Mouse (Mus musculus) liver, embryonic 16.5 days (tissue): Measurements from ENCODE around the gene Pkib. TPM values are rescaled to one million over a fixed set of nuclear protein-coding genes. Genes with fewer than 3 reads are reported as not detected.

Source experiments
- ATAC-seq: fragments of 200-750 bp; cut with Nextera tagmentation; 2 replicates; pipeline ENCODE4 v1.8.0; 2017; ENCODE audit warnings: low read depth, mild to moderate bottlenecking, moderate number of reproducible peaks, moderate library complexity
- H3K27ac ChIP-seq: fragments of 300-500 bp; sonication (generic); 2 replicates; pipeline ENCODE4 v1.5.1; 2014; ENCODE audit warnings: mild to moderate bottlenecking, low read length
- H3K27me3 ChIP-seq: fragments of 300-500 bp; sonication (generic); 2 replicates; pipeline ENCODE4 v1.6.1; 2014; ENCODE audit warnings: low read depth, low read length, mixed read lengths; ENCODE audit not compliant: control insufficient read depth, insufficient read depth
- H3K36me3 ChIP-seq: fragments of 300-500 bp; sonication (generic); 2 replicates; pipeline ENCODE4 v1.6.1; 2014; ENCODE audit warnings: mild to moderate bottlenecking; ENCODE audit not compliant: control insufficient read depth, insufficient read depth
- H3K4me1 ChIP-seq: fragments of 300-500 bp; sonication (generic); 2 replicates; pipeline ENCODE4 v1.6.1; 2014; ENCODE audit warnings: low read depth, low read length, mixed read lengths; ENCODE audit not compliant: control insufficient read depth
- H3K4me2 ChIP-seq: fragments of 300-500 bp; sonication (generic); 2 replicates; pipeline ENCODE4 v1.6.1; 2014; ENCODE audit warnings: low read depth, low read length, mixed read lengths
- H3K4me3 ChIP-seq: fragments of 300-500 bp; sonication (generic); 2 replicates; pipeline ENCODE4 v1.5.1; 2014; ENCODE audit warnings: low read depth, mild to moderate bottlenecking, low read length
- H3K9ac ChIP-seq: fragments of 300-500 bp; sonication (generic); 2 replicates; pipeline ENCODE4 v1.6.1; 2014; ENCODE audit warnings: low read depth, low read length
- H3K9me3 ChIP-seq: fragments of 300-500 bp; sonication (generic); replicated peaks from 2 replicates; pipeline ENCODE4 v1.6.1; 2016; ENCODE audit warnings: low read length; ENCODE audit not compliant: control insufficient read depth
- WGBS: fragments of 180-500 bp; shearing (Covaris S2); extraction: QIAGEN DNeasy Blood & Tissue Kit; methylation state at CpG from one replicate; pipeline ENCODE4 v1.1.7; 2014; ENCODE audit not compliant: insufficient replicate concordance; 5-methylcytosine and 5-hydroxymethylcytosine counted together
- polyA plus RNA-seq: library from polyadenylated mRNA; unstranded; fragments of >200 nt; fragmentation: Nextera tagmentation; extraction: Ambion mirVana; gene quantifications from 2 replicates; pipeline ENCODE4 v1.2.1, GENCODE M21; 2015

Pkib gene
- 0.95 and 1.5 TPM in 2 replicates for polyA plus RNA-seq

DNA sequence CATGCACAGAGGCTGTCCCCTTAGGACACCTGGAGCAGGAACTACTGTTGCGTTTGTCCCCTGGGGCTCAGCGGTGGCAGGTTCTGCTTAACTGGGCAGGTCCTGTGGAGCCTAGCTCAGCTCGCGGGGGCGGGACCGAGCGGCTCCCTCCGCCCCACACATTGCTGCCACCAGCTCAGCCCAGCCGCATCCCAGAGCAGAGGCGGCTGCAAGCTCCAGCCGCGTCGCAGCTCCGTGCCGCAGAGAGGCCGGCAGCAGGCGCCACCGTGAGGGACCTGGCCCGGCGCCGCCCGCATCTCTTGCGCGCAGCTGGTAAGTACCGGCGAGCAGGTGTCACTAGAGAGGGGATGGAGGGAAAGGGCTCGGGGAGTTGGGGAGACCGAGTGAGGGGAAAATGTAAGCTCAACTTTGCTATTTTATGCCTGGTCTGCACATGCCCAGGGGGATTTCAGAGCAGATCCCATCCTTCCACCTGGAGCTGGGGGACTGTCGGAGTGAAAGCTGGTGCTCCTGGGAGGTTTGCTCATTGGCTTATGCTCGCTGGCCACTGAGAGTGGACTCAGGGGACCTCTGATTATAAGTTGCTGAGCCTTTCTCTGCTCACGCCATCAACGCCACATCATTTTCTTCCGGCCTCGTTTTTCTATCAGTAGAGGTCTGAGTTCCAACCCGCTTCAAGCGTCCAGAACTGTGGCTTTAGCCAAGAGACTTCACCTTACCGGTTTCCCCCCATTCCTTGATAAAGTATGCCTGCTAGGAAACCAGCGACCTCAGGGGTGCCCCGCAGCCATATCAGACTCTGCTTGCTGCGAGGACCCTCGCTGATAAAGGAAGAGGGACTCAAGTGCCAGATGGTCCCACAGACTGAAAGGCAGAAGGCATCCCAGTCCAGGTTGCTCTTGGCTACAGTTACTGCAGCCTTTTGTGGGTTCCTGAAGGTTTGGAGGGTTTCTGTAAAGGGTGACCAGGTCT lies at the start of gene Pkib:
Gene Pkib, plus strand, starts transcription at position 86 of the 972 bp plus-strand sequence.
- H3K27me3 ChIP-seq: peaks cover 13% of the 10 kb centered on the region
- 2% methylated on average over 41 of the region's 41 CpGs for WGBS
- H3K4me1 ChIP-seq: peaks cover 2% of the 10 kb centered on the region; the same call in 1 of the 2 replicates
- peak within 1 kb of the TSS; percentile 42 for H3K4me3 ChIP-seq
- peak; percentile 47; the same call in 1 of the 2 replicates for ATAC-seq
- H3K36me3 ChIP-seq: no peaks in the 10 kb centered on the region
- no peak within 1 kb of the TSS for H3K9ac ChIP-seq
- H3K9me3 ChIP-seq: no peaks in the 10 kb centered on the region
- H3K27ac ChIP-seq: no peak within 1 kb of the TSS
- peak within 1 kb of the TSS; percentile 55 for H3K4me2 ChIP-seq

DNA sequence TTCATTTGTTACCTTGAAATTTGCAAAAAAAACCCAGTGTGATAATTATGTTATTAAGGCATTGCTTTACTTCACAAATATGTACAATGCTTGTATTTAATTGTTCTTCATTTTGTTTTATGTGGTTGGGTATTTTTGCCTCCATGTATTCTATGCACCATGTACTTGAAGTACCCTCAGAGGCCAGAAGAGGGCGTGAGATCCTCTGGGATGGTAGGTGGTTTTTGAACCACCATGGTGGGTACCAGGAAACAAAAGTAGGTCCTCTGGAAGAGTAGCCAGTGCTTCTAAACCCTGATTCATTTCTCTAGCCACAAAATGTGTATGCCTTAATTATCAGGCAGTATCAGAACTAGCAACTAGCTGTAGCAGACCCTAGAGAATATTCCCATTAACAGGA lies 47.9 kb upstream of the Pkib start:
- Histone ChIP-seq H3K9me3 (no peaks in the 10 kb centered on the region), H3K27me3 (no peaks in the 10 kb centered on the region), H3K4me1 (no peaks in the 10 kb centered on the region), H3K9ac (no peak overlapping the region), H3K36me3 (no peaks in the 10 kb centered on the region), H3K4me2 (no peak overlapping the region), H3K27ac (no peak overlapping the region), H3K4me3 (no peak overlapping the region)
- 21% methylated on average over 1 of the region's 1 CpGs for WGBS
- no peak for ATAC-seq

DNA sequence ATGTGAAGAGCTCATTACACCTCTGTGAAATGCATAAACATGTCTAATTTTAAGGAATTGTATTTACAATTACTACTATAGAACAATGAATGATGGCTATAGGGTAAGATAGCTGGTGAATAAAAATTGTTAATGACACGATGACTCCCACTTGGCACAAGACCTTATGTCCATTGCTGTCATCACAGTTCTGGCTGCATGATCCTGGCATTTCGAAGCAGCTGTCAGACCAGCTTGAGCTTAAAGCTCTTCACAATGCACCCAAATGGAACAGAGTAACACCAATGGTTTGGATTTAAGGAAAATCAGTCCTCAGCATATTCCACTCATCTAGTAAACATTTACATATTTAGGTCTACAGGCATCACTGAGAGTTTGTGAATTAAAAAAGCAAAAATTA lies 37.5 kb upstream of the Pkib start:
- Histone ChIP-seq H3K4me3 (no peak overlapping the region), H3K36me3 (no peaks in the 10 kb centered on the region), H3K4me1 (no peaks in the 10 kb centered on the region), H3K9ac (no peak overlapping the region), H3K9me3 (no peaks in the 10 kb centered on the region), H3K4me2 (no peak overlapping the region), H3K27me3 (no peaks in the 10 kb centered on the region), H3K27ac (no peak overlapping the region)
- no peak for ATAC-seq
- WGBS: 47% methylated on average over 2 of the region's 2 CpGs

DNA sequence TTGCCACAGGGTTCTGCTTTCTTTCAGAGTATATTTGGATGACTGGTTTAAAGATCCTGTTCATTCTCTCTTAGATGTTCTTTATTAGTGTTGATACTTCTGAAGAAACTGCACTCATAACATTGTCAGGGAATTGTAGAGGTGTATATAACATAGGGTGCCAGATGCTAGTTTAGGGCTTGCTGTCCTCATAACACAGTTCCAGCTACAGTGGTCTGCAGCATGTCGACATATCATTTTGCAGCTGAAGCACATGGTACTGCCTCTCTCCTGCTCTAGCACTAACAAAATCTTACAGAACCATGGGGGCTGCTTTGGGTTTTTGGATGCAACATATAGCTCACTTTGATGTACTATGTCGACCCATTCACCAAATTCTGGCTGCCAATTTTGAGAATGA lies 34.6 kb upstream of the Pkib start:
- Histone ChIP-seq H3K36me3 (no peaks in the 10 kb centered on the region), H3K9me3 (no peaks in the 10 kb centered on the region), H3K27ac (no peak overlapping the region), H3K4me2 (no peak overlapping the region), H3K27me3 (no peaks in the 10 kb centered on the region), H3K4me3 (no peak overlapping the region), H3K4me1 (no peaks in the 10 kb centered on the region), H3K9ac (no peak overlapping the region)
- 45% methylated on average over 2 of the region's 2 CpGs for WGBS
- ATAC-seq: no peak

DNA sequence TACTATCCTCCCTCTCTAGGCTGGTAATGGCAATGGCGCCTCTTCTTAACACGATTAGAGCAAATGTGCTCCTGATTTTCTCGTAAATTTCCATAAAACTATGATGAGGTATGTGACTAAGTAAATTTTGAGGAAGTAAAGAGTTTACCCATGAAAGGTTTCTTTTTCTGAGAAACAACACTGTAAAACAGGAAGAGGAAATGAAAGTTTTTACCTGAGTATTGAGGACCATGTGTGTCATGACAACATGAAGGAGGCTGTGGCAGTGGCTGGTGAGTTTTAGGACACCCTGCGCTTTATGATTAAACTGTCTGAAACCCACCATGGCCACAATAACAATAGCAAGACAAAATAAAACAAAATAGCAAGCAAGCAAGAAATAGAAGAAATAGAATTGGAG lies 28.8 kb upstream of the Pkib start:
- no peak for ATAC-seq
- Histone ChIP-seq H3K4me3 (no peak overlapping the region), H3K36me3 (no peaks in the 10 kb centered on the region), H3K4me2 (no peak overlapping the region), H3K9me3 (no peaks in the 10 kb centered on the region), H3K9ac (no peak overlapping the region), H3K27ac (no peak overlapping the region), H3K27me3 (no peaks in the 10 kb centered on the region), H3K4me1 (no peaks in the 10 kb centered on the region)
- 65% methylated on average over 4 of the region's 4 CpGs for WGBS

DNA sequence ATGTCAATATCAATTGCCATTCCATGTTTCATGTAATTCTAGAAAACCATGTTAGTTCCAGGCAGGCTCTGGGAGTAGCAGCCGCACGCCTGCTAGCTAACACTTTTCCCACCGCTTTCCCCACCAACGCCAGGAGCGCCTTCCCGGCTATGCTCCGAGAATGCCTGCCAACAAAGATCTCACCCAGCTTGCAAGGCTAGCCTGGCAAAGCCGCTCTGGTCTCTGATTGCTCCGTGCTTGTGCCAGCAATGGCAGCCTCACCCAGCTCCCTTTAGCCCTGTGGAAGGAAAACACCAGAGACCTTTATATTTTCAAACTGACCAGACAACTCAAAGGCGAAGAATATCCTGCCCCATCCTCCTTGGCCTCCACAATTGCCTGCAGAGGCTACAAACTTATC lies 8.5 kb upstream of the Pkib start:
- H3K4me1 ChIP-seq: no peaks in the 10 kb centered on the region
- no peak overlapping the region for H3K27ac ChIP-seq
- H3K9me3 ChIP-seq: no peaks in the 10 kb centered on the region
- no peak overlapping the region for H3K4me2 ChIP-seq
- H3K9ac ChIP-seq: no peak overlapping the region
- no peak for ATAC-seq
- 73% methylated on average over 10 of the region's 10 CpGs for WGBS
- H3K4me3 ChIP-seq: no peak overlapping the region
- no peaks in the 10 kb centered on the region for H3K36me3 ChIP-seq
- H3K27me3 ChIP-seq: no peaks in the 10 kb centered on the region

DNA sequence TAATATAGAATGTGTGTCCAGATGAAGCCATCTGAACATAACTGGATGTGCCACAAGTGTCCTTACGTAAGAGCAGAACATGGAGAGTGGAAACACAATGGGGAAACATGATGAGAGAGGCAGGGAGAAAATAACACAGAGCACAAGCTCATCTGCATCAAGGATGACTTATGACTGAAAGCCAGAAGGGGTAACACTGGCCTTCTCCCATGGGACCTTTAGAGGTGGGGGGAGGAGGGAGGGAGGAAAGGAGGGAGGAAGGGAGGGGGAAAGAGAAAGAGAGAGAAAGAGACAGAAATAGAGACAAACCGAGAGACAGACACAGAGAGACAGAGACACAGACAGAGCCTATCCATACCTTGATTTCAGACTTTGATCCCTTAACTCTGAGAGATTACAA lies 4.0 kb upstream of the Pkib start:
- no peak overlapping the region for H3K4me2 ChIP-seq
- H3K9me3 ChIP-seq: no peaks in the 10 kb centered on the region
- peaks cover 2% of the 10 kb centered on the region; the same call in 1 of the 2 replicates for H3K4me1 ChIP-seq
- 72% methylated on average over 2 of the region's 2 CpGs for WGBS
- ATAC-seq: no peak
- H3K36me3 ChIP-seq: no peaks in the 10 kb centered on the region
- H3K9ac ChIP-seq: no peak overlapping the region
- peaks cover 12% of the 10 kb centered on the region for H3K27me3 ChIP-seq
- no peak overlapping the region for H3K4me3 ChIP-seq
- H3K27ac ChIP-seq: no peak overlapping the region

DNA sequence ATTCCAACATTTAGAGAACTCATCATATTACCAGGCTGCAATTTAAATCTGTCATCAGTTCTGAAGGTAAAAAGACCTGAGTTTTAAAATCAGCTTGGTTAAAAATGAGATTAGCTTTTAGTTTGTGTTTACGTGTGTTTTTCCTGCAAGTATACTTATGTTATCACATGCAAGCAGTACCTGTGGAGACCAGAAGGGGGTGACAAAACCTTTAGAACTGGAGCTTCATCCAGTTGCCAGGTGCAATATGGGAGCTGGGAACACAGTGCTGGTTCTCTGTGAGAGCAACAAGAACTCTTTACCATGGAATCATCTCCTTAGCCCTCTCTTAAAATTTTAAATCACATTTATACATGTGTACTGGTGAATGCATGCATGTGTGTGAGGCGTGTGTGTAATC lies 1.2 kb upstream of the Pkib start:
- Histone ChIP-seq H3K27ac (no peak overlapping the region), H3K9ac (no peak overlapping the region), H3K4me1 (peaks cover 2% of the 10 kb centered on the region; the same call in 1 of the 2 replicates), H3K4me2 (no peak overlapping the region), H3K27me3 (peaks cover 13% of the 10 kb centered on the region), H3K36me3 (no peaks in the 10 kb centered on the region), H3K9me3 (no peaks in the 10 kb centered on the region), H3K4me3 (no peak overlapping the region)
- ATAC-seq: no peak
- 61% methylated on average over 2 of the region's 2 CpGs for WGBS

DNA sequence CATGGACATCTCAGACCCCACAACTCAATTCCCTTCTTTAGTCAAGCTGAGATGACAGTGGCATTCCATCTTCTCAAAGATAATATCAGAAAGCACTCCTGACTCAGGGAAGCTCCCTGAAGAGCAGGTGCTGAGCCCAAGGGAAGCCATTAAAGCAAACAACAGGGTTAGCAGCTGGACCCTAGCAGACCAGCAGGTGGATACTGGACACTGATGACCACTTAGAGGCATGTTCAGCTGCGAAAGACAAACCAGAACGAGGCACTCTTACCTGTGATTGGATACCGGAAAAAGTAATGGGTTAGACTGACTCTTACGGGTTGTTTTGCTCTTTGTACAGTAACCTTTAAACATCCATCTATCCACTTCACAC lies 1.1 kb downstream of the Pkib start:
- 60% methylated on average over 4 of the region's 4 CpGs for WGBS
- H3K27ac ChIP-seq: no peak overlapping the region
- H3K9ac ChIP-seq: no peak overlapping the region
- H3K36me3 ChIP-seq: no peaks in the 10 kb centered on the region
- H3K27me3 ChIP-seq: peaks cover 13% of the 10 kb centered on the region
- no peak overlapping the region for H3K4me3 ChIP-seq
- peaks cover 2% of the 10 kb centered on the region; the same call in 1 of the 2 replicates for H3K4me1 ChIP-seq
- no peak overlapping the region for H3K4me2 ChIP-seq
- H3K9me3 ChIP-seq: no peaks in the 10 kb centered on the region
- ATAC-seq: no peak
